Mouse (Mus musculus) inflammation-experienced regulatory T-cells, adult 6 months (primary cell): ENCODE data around the gene Olfr596. TPM values are rescaled to one million over a fixed set of nuclear protein-coding genes. Genes with fewer than 3 reads are reported as not detected.
"Not testable (repeated sequence)": the region's sequence is repeated elsewhere in the genome, so short reads cannot be mapped to it uniquely, and the experiment has no call there.

Source experiments
- ATAC-seq: one replicate; pipeline ENCODE4 v1.8.0; 2017
- polyA plus RNA-seq, 3 experiments: library from polyadenylated mRNA; unstranded; fragments of 100-300 nt; shearing (Covaris generic); gene quantifications; one replicate each; pipeline ENCODE4 v1.2.1; 2017

Gene Olfr596
- polyA plus RNA-seq = not detected

DNA sequence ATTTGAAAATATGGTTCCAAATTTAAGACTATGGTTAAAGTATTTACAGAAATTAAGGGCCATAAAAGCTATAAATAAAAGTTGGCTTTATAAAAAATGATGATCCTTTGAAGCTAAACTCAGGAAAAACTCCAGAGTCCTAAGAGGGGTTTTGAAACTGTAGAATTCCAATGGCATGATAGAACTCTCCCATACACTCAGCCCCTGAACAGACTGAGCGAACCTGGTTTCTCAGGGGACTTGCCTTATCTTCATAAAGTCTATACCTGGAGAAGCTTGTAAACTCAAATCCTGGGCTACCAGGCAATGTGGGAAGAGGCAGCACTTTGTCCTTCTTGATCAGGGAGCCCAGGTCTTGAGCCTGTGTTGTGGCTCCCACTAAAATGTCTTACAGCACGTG is at the start of gene Olfr596:
TSS of gene Olfr596 (plus strand) at position 301 of the 400 bp plus-strand sequence.
- ATAC-seq = not testable (repeated sequence)

DNA sequence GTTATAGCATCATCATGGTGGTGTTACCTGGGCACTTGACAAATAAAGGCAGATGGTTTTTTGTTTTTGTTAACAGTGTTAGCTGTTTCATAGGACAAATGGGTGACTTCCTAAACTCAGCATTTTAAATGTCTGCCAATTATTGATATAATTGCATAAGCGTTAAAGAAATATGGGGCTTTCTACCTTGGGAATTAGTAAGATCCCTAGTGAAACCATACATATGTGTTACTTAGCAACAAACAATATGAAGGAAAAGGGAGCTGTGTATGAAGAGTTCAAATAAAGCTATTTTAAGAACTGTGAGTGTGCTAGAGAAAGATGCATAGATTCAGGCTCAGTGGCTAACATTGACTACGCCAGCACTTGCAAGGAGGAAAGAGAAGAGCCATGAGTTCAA is 10.6 kb downstream of the Olfr596 start, which contains the start of gene Olfr597:
TSS of gene Olfr597 (plus strand) at position 301 of the 400 bp plus-strand sequence.
- ATAC-seq = not testable (repeated sequence)

- no peak for ATAC-seq
Observed at GRCm38 (mm10) chr7:103323268-103323667, 17.8 kb downstream of the Olfr596 start, which contains the start of gene Olfr598. Olfr598 (plus strand) TSS chr7:103323568.

DNA sequence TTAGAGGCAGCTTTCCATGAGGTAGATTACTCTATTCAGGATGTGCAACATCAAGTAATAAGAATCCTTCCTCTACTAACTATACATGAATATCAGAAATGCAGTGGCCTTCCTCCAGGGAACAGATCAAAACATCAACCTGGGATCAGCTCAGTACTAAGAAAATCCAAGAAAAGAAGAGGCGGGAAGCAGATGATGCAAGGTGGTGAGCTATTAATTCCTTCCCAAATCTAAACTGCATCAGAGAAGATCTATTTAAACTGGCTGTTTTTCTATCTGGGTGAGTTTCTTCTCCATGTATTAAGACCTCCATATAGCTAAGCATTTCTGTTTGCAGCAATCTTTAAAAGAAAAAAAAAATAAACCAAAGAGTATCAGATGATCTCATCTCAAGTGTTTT is 30.2 kb downstream of the Olfr596 start, which contains the start of gene Olfr599:
TSS of gene Olfr599 (plus strand) at position 301 of the 400 bp plus-strand sequence.
- no peak for ATAC-seq

- no peak for ATAC-seq
Observed at GRCm38 (mm10) chr7:103349569-103349968, 44.1 kb downstream of the Olfr596 start, which contains the start of gene Olfr600. Olfr600 (minus strand) TSS chr7:103349669.

Other genes starting within 250 kb of the Olfr596 start
- gene Olfr584, start 223.8 kb upstream of the Olfr596 start, polyA plus RNA-seq = not detected
- gene Olfr585, start 207.9 kb upstream of the Olfr596 start, polyA plus RNA-seq = not detected
- not detected for gene Olfr586, start 180.0 kb upstream of the Olfr596 start, polyA plus RNA-seq
- under 1 TPM in 1 of 3 experiments, not detected in 2; 0.16 TPM for gene Olfr588-ps1, start 164.8 kb upstream of the Olfr596 start, polyA plus RNA-seq
- not detected for gene Olfr589, start 149.3 kb upstream of the Olfr596 start, polyA plus RNA-seq
- under 1 TPM in 1 of 3 experiments, not detected in 2; 0.28 TPM for gene Olfr591, start 127.3 kb upstream of the Olfr596 start, polyA plus RNA-seq
- under 1 TPM in 1 of 3 experiments, not detected in 2; 0.06 TPM for gene Olfr592, start 120.8 kb upstream of the Olfr596 start, polyA plus RNA-seq
- not detected for gene Olfr593, start 93.8 kb upstream of the Olfr596 start, polyA plus RNA-seq
- not detected for gene Olfr594, start 88.7 kb upstream of the Olfr596 start, polyA plus RNA-seq
- gene Usp17ld, start 53.1 kb upstream of the Olfr596 start, polyA plus RNA-seq = not detected
- gene Olfr597, start 10.7 kb downstream of the Olfr596 start, polyA plus RNA-seq = under 1 TPM in 1 of 3 experiments, not detected in 2; 0.18 TPM
- not detected for gene Olfr598, start 17.9 kb downstream of the Olfr596 start, polyA plus RNA-seq
- gene Olfr599, start 30.3 kb downstream of the Olfr596 start, polyA plus RNA-seq = not detected
- gene Olfr600, start 44.0 kb downstream of the Olfr596 start, polyA plus RNA-seq = not detected
- gene Olfr601, start 57.0 kb downstream of the Olfr596 start, polyA plus RNA-seq = not detected
- gene Olfr603, start 80.5 kb downstream of the Olfr596 start, polyA plus RNA-seq = not detected
- not detected for gene Usp17lc, start 109.4 kb downstream of the Olfr596 start, polyA plus RNA-seq
- gene Olfr605, start 139.8 kb downstream of the Olfr596 start, polyA plus RNA-seq = not detected
- gene Olfr606, start 143.4 kb downstream of the Olfr596 start, polyA plus RNA-seq = not detected
- under 1 TPM in 1 of 3 experiments, not detected in 2; 0.09 TPM for gene Olfr607, start 158.5 kb downstream of the Olfr596 start, polyA plus RNA-seq
- not detected for gene Olfr608, start 164.2 kb downstream of the Olfr596 start, polyA plus RNA-seq
- not detected for gene Olfr609, start 192.4 kb downstream of the Olfr596 start, polyA plus RNA-seq
- not detected for gene Olfr610, start 206.5 kb downstream of the Olfr596 start, polyA plus RNA-seq
- gene Olfr611, start 215.2 kb downstream of the Olfr596 start, polyA plus RNA-seq = not detected
- gene Olfr612, start 237.1 kb downstream of the Olfr596 start, polyA plus RNA-seq = not detected
- not detected for gene Olfr613, start 242.4 kb downstream of the Olfr596 start, polyA plus RNA-seq